Mouse (Mus musculus): ENCODE measurements around the gene Slc30a9. TPM values are rescaled to one million over a fixed set of nuclear protein-coding genes. Genes with fewer than 3 reads are reported as not detected.
A peak's percentile ranks its signal among the peaks of the same experiment; 100 is the strongest.

The Slc30a9 gene
- polyA plus RNA-seq, 1 experiment from 2014 or later, result 151 TPM

- WGBS, result 92% methylated on average over 1 of the region's 1 CpGs
- no peaks in the 10 kb centered on the region for H3K4me1 ChIP-seq
- no peaks in the 10 kb centered on the region for H3K9me3 ChIP-seq (replicated peaks)
- H3K4me3 ChIP-seq, result no peak overlapping the region
- H3K36me3 ChIP-seq, result 0 out of 2 replicates have a peak, but pooled peaks cover 5% of the 10 kb centered on the region
- H3K9ac ChIP-seq, result no peak overlapping the region
- no peak overlapping the region for H3K27ac ChIP-seq
- no peak for ATAC-seq (ENCODE audit: low FRiP score)
- H3K27me3 ChIP-seq, result no peaks in the 10 kb centered on the region
- H3K4me2 ChIP-seq (replicated peaks), result no peak overlapping the region
Observed at GRCm38 (mm10) chr5:67296171-67296570, 10.6 kb upstream of the Slc30a9 start.

- H3K4me2 ChIP-seq (replicated peaks), result no peak overlapping the region
- no peaks in the 10 kb centered on the region for H3K9me3 ChIP-seq (replicated peaks)
- 94% methylated on average over 5 of the region's 5 CpGs for WGBS
Observed at GRCm38 (mm10) chr5:67297026-67297813, 9.5 kb upstream of the Slc30a9 start.

DNA sequence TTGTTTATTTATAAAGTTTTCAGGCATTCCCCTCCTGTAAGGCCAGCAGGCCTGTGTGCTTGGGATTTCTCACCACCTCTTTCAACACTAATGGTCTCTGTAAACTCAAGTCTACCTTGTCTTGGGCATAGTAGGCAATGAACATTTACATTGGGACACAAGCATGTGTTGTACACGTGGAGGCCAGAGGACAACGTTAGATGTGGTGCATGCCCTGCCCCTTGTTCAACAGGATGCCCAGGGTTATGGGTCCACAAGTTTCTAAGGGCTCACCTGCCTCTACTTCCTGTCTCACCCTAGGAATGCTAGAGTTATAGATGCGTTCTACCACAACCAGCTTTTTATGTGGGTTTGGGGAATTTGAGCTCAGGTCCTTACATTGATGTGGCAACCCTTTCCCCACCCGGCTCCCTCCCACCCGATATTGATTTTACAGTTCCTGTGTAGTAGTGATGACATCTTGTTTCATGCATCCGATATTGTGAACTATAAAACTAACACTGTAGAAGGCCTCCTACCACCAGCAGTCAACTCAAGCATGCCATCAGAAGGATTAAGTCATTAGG lies 6.8 kb upstream of the Slc30a9 start:
- no peaks in the 10 kb centered on the region for H3K9me3 ChIP-seq (replicated peaks)
- no peak overlapping the region for H3K9ac ChIP-seq
- no peaks in the 10 kb centered on the region for H3K4me1 ChIP-seq
- H3K4me3 ChIP-seq, result no peak overlapping the region
- 91% methylated on average over 6 of the region's 6 CpGs for WGBS
- H3K36me3 ChIP-seq, result no peaks in the 10 kb centered on the region
- ATAC-seq (ENCODE audit: low FRiP score), result no peak
- no peak overlapping the region for H3K27ac ChIP-seq
- no peak overlapping the region for H3K4me2 ChIP-seq (replicated peaks)
- H3K27me3 ChIP-seq, result no peaks in the 10 kb centered on the region

More at GRCm38 (mm10) chr5:67297026-67297813, 9.5 kb upstream of the Slc30a9 start:
- ATAC-seq (ENCODE audit: low FRiP score), result no peak
- Histone ChIP-seq H3K36me3 (0 out of 2 replicates have a peak, but pooled peaks cover 5% of the 10 kb centered on the region), H3K4me1 (no peaks in the 10 kb centered on the region), H3K4me3 (no peak overlapping the region), H3K27me3 (no peaks in the 10 kb centered on the region), H3K27ac (no peak overlapping the region), H3K9ac (no peak overlapping the region)

GRCm38 (mm10) chr5:67300926-67301597 lies 5.7 kb upstream of the Slc30a9 start:
- Histone ChIP-seq H3K9me3 (replicated peaks) (no peaks in the 10 kb centered on the region), H3K4me1 (no peaks in the 10 kb centered on the region), H3K4me2 (replicated peaks) (no peak overlapping the region), H3K36me3 (no peaks in the 10 kb centered on the region), H3K9ac (no peak overlapping the region), H3K4me3 (no peak overlapping the region), H3K27me3 (no peaks in the 10 kb centered on the region), H3K27ac (no peak overlapping the region)
- ATAC-seq (ENCODE audit: low FRiP score), result no peak
- 94% methylated on average over 8 of the region's 8 CpGs for WGBS

GRCm38 (mm10) chr5:67301722-67302331 lies 4.9 kb upstream of the Slc30a9 start:
- no peak overlapping the region for H3K4me3 ChIP-seq
- H3K36me3 ChIP-seq, result no peaks in the 10 kb centered on the region
- ATAC-seq (ENCODE audit: low FRiP score), result no peak
- H3K4me2 ChIP-seq (replicated peaks), result no peak overlapping the region
- no peaks in the 10 kb centered on the region for H3K9me3 ChIP-seq (replicated peaks)
- no peaks in the 10 kb centered on the region for H3K4me1 ChIP-seq
- no peaks in the 10 kb centered on the region for H3K27me3 ChIP-seq
- 83% methylated on average over 7 of the region's 8 CpGs for WGBS
- H3K9ac ChIP-seq, result no peak overlapping the region
- H3K27ac ChIP-seq, result no peak overlapping the region

DNA sequence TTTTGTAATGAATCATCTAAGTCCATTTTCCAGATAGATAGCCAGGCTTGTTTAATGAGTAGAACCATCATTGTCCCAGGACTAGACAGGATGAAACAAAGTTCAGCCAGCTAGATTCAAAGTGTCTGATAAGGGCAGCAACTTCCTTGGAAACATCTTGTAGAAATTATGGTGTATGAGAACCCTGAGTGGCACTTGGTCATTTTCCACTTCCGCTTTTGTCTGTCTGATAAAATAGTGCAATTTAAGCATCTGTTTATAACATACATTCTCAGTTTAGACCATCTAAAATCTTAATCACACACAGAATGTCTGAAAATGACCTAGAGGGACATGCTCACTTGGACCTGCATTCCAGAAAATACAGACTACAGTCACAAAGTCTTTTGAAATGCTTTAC lies 2.9 kb upstream of the Slc30a9 start:
- H3K36me3 ChIP-seq, result no peaks in the 10 kb centered on the region
- no peak for ATAC-seq (ENCODE audit: low FRiP score)

DNA sequence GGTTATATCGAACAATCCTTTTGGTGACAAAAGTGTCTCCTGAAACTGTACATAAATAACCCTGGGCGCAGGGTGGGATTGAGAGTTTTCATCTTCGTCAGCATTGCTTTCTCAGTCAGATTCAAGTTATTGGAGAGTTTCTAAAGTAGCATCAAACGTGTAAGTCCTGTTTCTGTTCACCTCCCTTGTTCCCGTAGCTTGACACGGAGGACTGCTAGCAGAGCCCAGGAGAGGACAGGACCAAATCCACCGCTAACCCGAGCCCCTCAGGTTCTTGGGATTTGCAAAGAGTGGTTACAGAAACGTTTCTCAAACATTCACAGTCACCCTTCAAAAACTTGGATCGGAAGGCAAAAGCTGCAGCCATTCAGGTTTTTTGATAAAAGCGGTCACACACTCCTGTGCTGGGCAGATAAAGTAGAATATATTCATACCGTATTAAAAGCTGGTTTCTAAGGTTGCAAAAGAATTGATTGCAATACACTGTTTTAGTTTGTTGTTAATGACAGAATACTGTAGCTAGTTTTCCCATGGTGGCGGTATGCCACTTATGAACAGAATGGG lies 986 bp downstream of the Slc30a9 start:
- Histone ChIP-seq H3K9me3 (replicated peaks) (no peaks in the 10 kb centered on the region), H3K36me3 (0 out of 2 replicates have a peak, but pooled peaks cover 4% of the 10 kb centered on the region), H3K4me1 (peaks cover 11% of the 10 kb centered on the region), H3K27me3 (no peaks in the 10 kb centered on the region), H3K27ac (no peak overlapping the region; the same call in 1 of the 2 replicates), H3K4me3 (peak overlapping the region; percentile 92), H3K9ac (peak overlapping the region; percentile 92), H3K4me2 (replicated peaks) (peak overlapping the region; percentile 62)
- WGBS, result 37% methylated on average over 13 of the region's 13 CpGs
- no peak for ATAC-seq (ENCODE audit: low FRiP score)

More for the DNA sequence above, 2.9 kb upstream of the Slc30a9 start:
- Histone ChIP-seq H3K9ac (no peak overlapping the region), H3K27ac (no peak overlapping the region), H3K4me2 (replicated peaks) (no peak overlapping the region), H3K9me3 (replicated peaks) (no peaks in the 10 kb centered on the region), H3K27me3 (no peaks in the 10 kb centered on the region), H3K4me3 (no peak overlapping the region), H3K4me1 (peaks cover 8% of the 10 kb centered on the region)
- WGBS, result 97% methylated on average over 1 of the region's 1 CpGs

DNA sequence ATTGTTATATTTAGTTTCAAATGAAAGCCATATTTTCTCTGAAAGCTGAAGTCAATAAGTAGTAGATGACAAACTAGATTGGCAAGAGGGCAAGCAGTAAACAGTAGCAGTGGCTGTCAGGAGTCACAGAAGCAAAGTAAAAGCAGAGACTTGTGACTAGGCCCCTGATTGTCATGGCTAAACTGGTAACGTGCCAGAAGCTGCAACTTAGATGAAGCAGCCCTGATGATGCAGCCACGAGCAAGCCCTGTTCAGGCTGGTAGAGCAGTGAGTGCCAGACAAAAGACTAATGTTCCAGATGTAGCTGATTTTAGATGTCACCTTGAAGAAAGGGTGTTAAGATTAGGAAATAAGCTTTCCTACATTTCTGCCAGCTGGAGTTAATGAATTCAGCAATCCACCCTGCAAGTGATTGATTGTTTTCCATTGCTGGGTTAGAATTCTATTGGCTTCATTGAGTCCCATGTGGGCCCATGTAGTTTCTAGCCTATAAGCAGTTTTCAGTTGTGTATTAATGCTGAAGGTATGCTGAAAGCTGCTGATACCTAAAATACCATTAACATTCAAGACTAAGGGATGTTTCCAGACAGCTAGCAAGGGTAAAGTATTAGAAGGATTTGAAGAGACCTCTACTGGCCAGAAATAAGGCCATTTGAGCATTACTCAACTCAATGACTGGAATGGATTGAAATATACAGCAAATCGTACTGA lies 5.2 kb downstream of the Slc30a9 start:
- no peak overlapping the region for H3K27ac ChIP-seq
- no peak overlapping the region for H3K9ac ChIP-seq
- no peak overlapping the region for H3K4me2 ChIP-seq (replicated peaks)
- H3K9me3 ChIP-seq (replicated peaks), result no peaks in the 10 kb centered on the region
- no peaks in the 10 kb centered on the region for H3K27me3 ChIP-seq
- no peak overlapping the region for H3K4me3 ChIP-seq
- H3K36me3 ChIP-seq, result peaks cover 6% of the 10 kb centered on the region
- ATAC-seq (ENCODE audit: low FRiP score), result no peak
- peaks cover 11% of the 10 kb centered on the region for H3K4me1 ChIP-seq
- WGBS, result 71% methylated on average over 3 of the region's 3 CpGs

GRCm38 (mm10) chr5:67312522-67312851 lies 5.7 kb downstream of the Slc30a9 start:
- Histone ChIP-seq H3K36me3 (peaks cover 8% of the 10 kb centered on the region), H3K4me2 (replicated peaks) (no peak overlapping the region), H3K9me3 (replicated peaks) (no peaks in the 10 kb centered on the region), H3K9ac (no peak overlapping the region), H3K4me1 (peaks cover 11% of the 10 kb centered on the region), H3K27me3 (no peaks in the 10 kb centered on the region), H3K27ac (no peak overlapping the region), H3K4me3 (no peak overlapping the region)
- WGBS, result 94% methylated on average over 3 of the region's 3 CpGs
- ATAC-seq (ENCODE audit: low FRiP score), result no peak

GRCm38 (mm10) chr5:67321656-67322268 lies 15.0 kb downstream of the Slc30a9 start:
- H3K27ac ChIP-seq, result no peak overlapping the region
- no peaks in the 10 kb centered on the region for H3K9me3 ChIP-seq (replicated peaks)
- no peak overlapping the region for H3K4me2 ChIP-seq (replicated peaks)
- WGBS, result 92% methylated on average over 17 of the region's 17 CpGs
- H3K4me1 ChIP-seq, result no peaks in the 10 kb centered on the region
- ATAC-seq (ENCODE audit: low FRiP score), result no peak
- H3K36me3 ChIP-seq, result peaks cover 17% of the 10 kb centered on the region
- no peak overlapping the region for H3K4me3 ChIP-seq
- no peaks in the 10 kb centered on the region for H3K27me3 ChIP-seq
- H3K9ac ChIP-seq, result no peak overlapping the region

GRCm38 (mm10) chr5:67324032-67324431 lies 17.3 kb downstream of the Slc30a9 start:
- Histone ChIP-seq H3K27ac (no peak overlapping the region), H3K4me3 (no peak overlapping the region), H3K27me3 (no peaks in the 10 kb centered on the region), H3K9ac (no peak overlapping the region), H3K4me1 (no peaks in the 10 kb centered on the region), H3K36me3 (peaks cover under 1% of the 10 kb centered on the region), H3K9me3 (replicated peaks) (no peaks in the 10 kb centered on the region), H3K4me2 (replicated peaks) (no peak overlapping the region)
- ATAC-seq (ENCODE audit: low FRiP score), result no peak
- 82% methylated on average over 1 of the region's 1 CpGs for WGBS
